Mouse (Mus musculus) embryonic facial prominence, embryonic 11.5 days (tissue): ENCODE data around the gene Immp2l. TPM values are rescaled to one million over a fixed set of nuclear protein-coding genes. Genes with fewer than 3 reads are reported as not detected.
A peak's percentile ranks its signal among the peaks of the same experiment; 100 is the strongest.

Experiments used
- ATAC-seq: fragments of 200-750 bp; cut with Nextera tagmentation; replicated peaks from 2 replicates; pipeline ENCODE4 v1.8.0; 2017; ENCODE audit warnings: low read depth; ENCODE audit not compliant: insufficient number of reproducible peaks, low FRiP score, low TSS enrichment
- DNase-seq: peaks from one replicate; pipeline ENCODE4 v3.0.0-alpha.2; 2015; ENCODE audit warnings: low spot score
- H3K27ac ChIP-seq: fragments of 300-500 bp; sonication (generic); replicated peaks from 2 replicates; pipeline ENCODE4 v1.5.1; 2014; ENCODE audit warnings: mild to moderate bottlenecking, low read depth, low read length, control low read depth
- H3K27me3 ChIP-seq: fragments of 300-500 bp; sonication (generic); 2 replicates; pipeline ENCODE4 v1.6.1; 2014; ENCODE audit warnings: mild to moderate bottlenecking, low read length, moderate library complexity, mixed read lengths; ENCODE audit not compliant: control insufficient read depth, insufficient read depth
- H3K36me3 ChIP-seq: fragments of 300-500 bp; sonication (generic); replicated peaks from 2 replicates; pipeline ENCODE4 v1.6.1; 2014; ENCODE audit warnings: low read depth, mild to moderate bottlenecking, low read length, moderate library complexity, mixed read lengths; ENCODE audit not compliant: control insufficient read depth, insufficient read depth
- H3K4me1 ChIP-seq: fragments of 300-500 bp; sonication (generic); 2 replicates; pipeline ENCODE4 v1.6.1; 2014; ENCODE audit warnings: low read length, mixed read lengths; ENCODE audit not compliant: control insufficient read depth, insufficient read depth
- H3K4me2 ChIP-seq: fragments of 300-500 bp; sonication (generic); 2 replicates; pipeline ENCODE4 v1.6.1; 2014; ENCODE audit warnings: low read depth, mild to moderate bottlenecking, control low read depth, low read length, moderate library complexity
- H3K4me3 ChIP-seq: fragments of 300-500 bp; sonication (generic); 2 replicates; pipeline ENCODE4 v1.5.1; 2014; ENCODE audit warnings: low read depth, low read length, control low read depth
- H3K9ac ChIP-seq: fragments of 300-500 bp; sonication (generic); replicated peaks from 2 replicates; pipeline ENCODE4 v1.6.1; 2014; ENCODE audit warnings: mild to moderate bottlenecking, control low read depth, low read length
- H3K9me3 ChIP-seq: fragments of 300-500 bp; sonication (generic); replicated peaks from 2 replicates; pipeline ENCODE4 v1.6.1; 2016; ENCODE audit warnings: mild to moderate bottlenecking, low read length, inconsistent platforms, mixed read lengths; ENCODE audit not compliant: control insufficient read depth
- WGBS: fragments of 180-500 bp; shearing (Covaris S2); extraction: QIAGEN DNeasy Blood & Tissue Kit; methylation state at CpG from one replicate; pipeline ENCODE4 v1.1.7; 2014; 5-methylcytosine and 5-hydroxymethylcytosine counted together
- polyA plus RNA-seq: library from polyadenylated mRNA; unstranded; fragments of >200 nt; fragmentation: Nextera tagmentation; extraction: Ambion mirVana; gene quantifications from 2 replicates; pipeline ENCODE4 v1.2.1, GENCODE M21; 2014

Immp2l gene
- polyA plus RNA-seq, 1 experiment from 2014 or later = 10.4 TPM

- H3K27me3 ChIP-seq = no peaks in the 10 kb centered on the region
- DNase-seq (no peak), ATAC-seq (no peak)
Observed at GRCm38 (mm10) chr12:41308726-41309680, 285.1 kb downstream of the Immp2l start.

GRCm38 (mm10) chr12:41313391-41313790 is 289.5 kb downstream of the Immp2l start:
- no peak for ATAC-seq
- no peak overlapping the region for H3K4me2 ChIP-seq
- no peaks in the 10 kb centered on the region for H3K36me3 ChIP-seq
- WGBS = 90% methylated on average over 6 of the region's 6 CpGs
- no peak overlapping the region for H3K9ac ChIP-seq
- no peak overlapping the region for H3K27ac ChIP-seq
- no peaks in the 10 kb centered on the region for H3K27me3 ChIP-seq
- H3K9me3 ChIP-seq = no peaks in the 10 kb centered on the region
- no peak overlapping the region for H3K4me3 ChIP-seq
- DNase-seq = no peak
- no peaks in the 10 kb centered on the region for H3K4me1 ChIP-seq

More at GRCm38 (mm10) chr12:41308726-41309680, 285.1 kb downstream of the Immp2l start:
- Histone ChIP-seq H3K4me2 (no peak overlapping the region), H3K36me3 (no peaks in the 10 kb centered on the region), H3K9ac (no peak overlapping the region), H3K9me3 (no peaks in the 10 kb centered on the region), H3K4me3 (no peak overlapping the region), H3K27ac (no peak overlapping the region), H3K4me1 (no peaks in the 10 kb centered on the region)
- 85% methylated on average over 6 of the region's 6 CpGs for WGBS

DNA sequence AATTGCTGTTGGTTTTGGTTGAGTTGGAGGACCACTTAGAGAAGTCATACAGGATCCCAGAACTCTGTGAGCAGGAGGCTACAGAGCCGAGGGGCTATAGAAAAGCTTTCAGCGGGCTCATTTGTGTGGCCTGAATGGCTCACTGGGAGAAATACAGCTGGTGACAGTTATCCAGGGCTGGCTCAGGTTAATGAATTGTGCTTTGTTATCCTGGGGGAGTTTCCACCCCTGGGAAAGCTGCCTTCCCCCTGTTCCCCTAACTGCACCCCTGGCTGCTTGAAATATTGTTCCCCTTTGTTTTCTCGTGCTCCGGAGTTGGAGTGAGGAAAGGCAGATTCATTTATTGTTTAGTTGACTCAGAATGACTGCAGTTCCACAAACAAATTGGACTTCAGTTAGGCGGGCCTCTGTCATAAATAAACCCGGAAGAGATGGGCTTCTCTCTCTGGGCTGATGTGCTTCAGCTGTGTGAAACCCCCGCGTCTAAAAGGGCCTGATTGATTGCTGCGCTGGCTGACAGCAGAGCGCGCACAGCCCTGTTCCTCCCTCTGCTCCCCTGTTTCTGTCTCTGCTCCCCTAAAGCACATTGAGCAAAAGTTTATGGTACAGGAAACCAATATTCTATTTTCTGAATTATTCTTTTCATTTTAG is 291.0 kb downstream of the Immp2l start:
- 9% methylated on average over 11 of the region's 11 CpGs for WGBS
- H3K4me2 ChIP-seq = peak overlapping the region; percentile 11; the same call in 1 of the 2 replicates
- no peaks in the 10 kb centered on the region for H3K9me3 ChIP-seq
- no peak overlapping the region for H3K4me3 ChIP-seq
- H3K4me1 ChIP-seq = no peaks in the 10 kb centered on the region
- no peak overlapping the region for H3K9ac ChIP-seq
- H3K36me3 ChIP-seq = no peaks in the 10 kb centered on the region
- DNase-seq (peak; percentile 58), ATAC-seq (peak; percentile 87; the same call in 1 of the 2 replicates)
- no peaks in the 10 kb centered on the region for H3K27me3 ChIP-seq
- H3K27ac ChIP-seq = no peak overlapping the region

GRCm38 (mm10) chr12:41315871-41316270 is 292.0 kb downstream of the Immp2l start:
- WGBS = 83% methylated on average over 4 of the region's 4 CpGs
- H3K27ac ChIP-seq = no peak overlapping the region
- no peak for ATAC-seq
- H3K4me3 ChIP-seq = no peak overlapping the region
- no peak overlapping the region for H3K4me2 ChIP-seq
- no peaks in the 10 kb centered on the region for H3K27me3 ChIP-seq
- DNase-seq = no peak
- no peaks in the 10 kb centered on the region for H3K4me1 ChIP-seq
- H3K9me3 ChIP-seq = no peaks in the 10 kb centered on the region
- H3K9ac ChIP-seq = no peak overlapping the region
- no peaks in the 10 kb centered on the region for H3K36me3 ChIP-seq

DNA sequence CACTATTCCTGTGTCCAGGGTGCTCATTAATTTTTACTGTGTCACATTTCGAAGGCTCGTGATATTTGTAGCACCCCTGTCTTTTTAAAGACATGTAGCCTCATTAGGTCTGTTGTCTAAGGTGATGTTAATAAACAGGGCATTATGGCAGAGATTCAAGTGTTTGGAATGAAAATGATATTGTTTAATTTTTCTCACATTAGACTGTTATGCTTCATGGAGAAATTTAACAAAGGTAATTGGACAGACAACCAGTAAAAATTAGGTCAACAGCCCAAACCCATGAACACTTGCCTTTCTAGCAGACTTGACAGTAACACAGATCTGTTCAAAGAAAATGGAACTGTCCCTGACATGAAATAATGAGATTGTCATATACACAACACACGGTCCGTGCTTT is 292.5 kb downstream of the Immp2l start:
- no peak overlapping the region for H3K27ac ChIP-seq
- WGBS = 81% methylated on average over 4 of the region's 4 CpGs
- H3K4me3 ChIP-seq = no peak overlapping the region
- H3K9ac ChIP-seq = no peak overlapping the region
- no peaks in the 10 kb centered on the region for H3K27me3 ChIP-seq
- no peaks in the 10 kb centered on the region for H3K9me3 ChIP-seq
- no peak overlapping the region for H3K4me2 ChIP-seq
- DNase-seq (no peak), ATAC-seq (no peak)
- no peaks in the 10 kb centered on the region for H3K36me3 ChIP-seq
- no peaks in the 10 kb centered on the region for H3K4me1 ChIP-seq

GRCm38 (mm10) chr12:41317431-41317830 is 293.5 kb downstream of the Immp2l start:
- Histone ChIP-seq H3K27ac (no peak overlapping the region), H3K9me3 (no peaks in the 10 kb centered on the region), H3K9ac (no peak overlapping the region), H3K4me2 (no peak overlapping the region), H3K27me3 (no peaks in the 10 kb centered on the region), H3K36me3 (no peaks in the 10 kb centered on the region), H3K4me3 (no peak overlapping the region), H3K4me1 (no peaks in the 10 kb centered on the region)
- WGBS = 88% methylated on average over 2 of the region's 2 CpGs
- no peak for DNase-seq
- ATAC-seq = no peak

- DNase-seq (no peak), ATAC-seq (no peak)
- Histone ChIP-seq H3K4me2 (no peak overlapping the region), H3K27me3 (no peaks in the 10 kb centered on the region), H3K27ac (no peak overlapping the region), H3K36me3 (no peaks in the 10 kb centered on the region), H3K9ac (no peak overlapping the region), H3K4me3 (no peak overlapping the region), H3K9me3 (no peaks in the 10 kb centered on the region), H3K4me1 (no peaks in the 10 kb centered on the region)
- WGBS = 55% methylated on average over 1 of the region's 1 CpGs
Observed at GRCm38 (mm10) chr12:41322018-41322417, 298.1 kb downstream of the Immp2l start.

DNA sequence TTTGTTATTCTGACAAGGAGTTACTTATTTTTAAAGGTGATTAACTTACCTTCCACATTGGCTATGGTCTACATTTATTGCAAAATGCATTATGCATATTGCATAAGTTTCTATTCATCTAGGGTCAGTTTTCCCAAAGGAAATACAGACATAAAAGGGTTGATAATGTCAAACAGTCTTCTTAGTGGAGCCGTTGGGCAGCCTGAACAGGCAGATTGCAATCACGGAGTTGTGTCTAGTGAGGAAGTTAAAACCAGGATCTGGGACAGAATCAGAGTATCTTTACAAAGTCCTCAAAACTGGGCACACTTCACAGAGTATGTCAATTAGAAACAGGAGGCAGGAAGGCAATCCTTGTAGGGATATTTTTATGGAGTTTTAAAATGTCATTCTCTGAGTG is 300.5 kb downstream of the Immp2l start:
- Histone ChIP-seq H3K27me3 (no peaks in the 10 kb centered on the region), H3K9me3 (no peaks in the 10 kb centered on the region), H3K36me3 (no peaks in the 10 kb centered on the region), H3K27ac (no peak overlapping the region), H3K4me2 (no peak overlapping the region), H3K4me3 (no peak overlapping the region), H3K4me1 (no peaks in the 10 kb centered on the region), H3K9ac (no peak overlapping the region)
- DNase-seq (no peak), ATAC-seq (no peak)
- 68% methylated on average over 2 of the region's 2 CpGs for WGBS
